Comparison of ENCODE assay signal across 10 mouse cellular contexts in genomic region chr2:35832742-35833425, GRCm38 (mm10).
DNase-seq lines count a peak whose midpoint lies in the region; ATAC-seq lines count a peak whose summit lies in the region.
"Had no signal": no experiment of that assay in that cellular context is flagged by ENCODE, and none has a peak within 500 bp of the region (broad histone marks: within the 10 kb centered on the region; RNA-seq: fewer than 3 reads in every experiment).

No protein-coding gene starts in this region.

- DNase-seq in urinary bladder, adult 18-20 months (ENCODE audit: low spot score in 2 of 2), result peak; percentile 20 to 48
- DNase-seq in urinary bladder, postnatal 10 days (ENCODE audit: low spot score), result no peak
- peak; percentile 78 to 90 for DNase-seq in kidney, postnatal 25 days
- DNase-seq in urinary bladder, postnatal 36 days (ENCODE audit: low spot score in 2 of 2), result peak; percentile 22 to 30
- DNase-seq in left cerebral cortex, postnatal 14 days (ENCODE audit: low spot score in 2 of 2), result no peak
- no peak for DNase-seq in cerebellum, adult 18-20 months

- intact Hi-C loops in left cerebral cortex, postnatal 14 days (cut with DNase I), result no loop called here

- 0 out of 2 replicates have a peak overlapping the region, but pooled peaks have one; percentile 6 for H3K4me2 ChIP-seq in heart, embryonic 14.5 days (ENCODE audit: low read length)
- no peak overlapping the region for H3K4me2 ChIP-seq in midbrain, embryonic 16.5 days (ENCODE audit: low read length)
- H3K4me2 ChIP-seq: embryonic facial prominence, embryonic 12.5 days; hindbrain, embryonic 15.5 days had no signal

- no peak overlapping the region for H3K9ac ChIP-seq in heart, embryonic 14.5 days (ENCODE audit: low read length)
- no peak overlapping the region for H3K9ac ChIP-seq in midbrain, embryonic 16.5 days (ENCODE audit: low read depth, low read length)
- H3K9ac ChIP-seq: embryonic facial prominence, embryonic 12.5 days; hindbrain, embryonic 15.5 days had no signal

- no peaks in the 10 kb centered on the region for H3K36me3 ChIP-seq in heart, embryonic 14.5 days (ENCODE audit: control insufficient read depth, insufficient read depth, low read length)
- H3K36me3 ChIP-seq in midbrain, embryonic 16.5 days (ENCODE audit: control insufficient read depth, insufficient read depth, low read length), result no peaks in the 10 kb centered on the region
- H3K36me3 ChIP-seq: embryonic facial prominence, embryonic 12.5 days; hindbrain, embryonic 15.5 days had no signal

- ATAC-seq in heart, embryonic 14.5 days (ENCODE audit: insufficient number of reproducible peaks, insufficient read depth, low FRiP score, low read depth), result peak; percentile 72; the same call in 1 of the 2 replicates
- ATAC-seq in midbrain, embryonic 16.5 days, result no peak

- WGBS in heart, embryonic 14.5 days, result 3% methylated on average over 11 of the region's 11 CpGs
- WGBS in midbrain, embryonic 16.5 days, result 63% methylated on average over 11 of the region's 11 CpGs

- H3K27ac ChIP-seq in heart, embryonic 14.5 days (replicated peaks in 1 of 2; ENCODE audit: control insufficient read depth in 1 of 2, insufficient read depth in 1 of 2, low read depth in 2 of 2, low read length in 2 of 2), result no peak overlapping the region; a peak in 2 of 4 replicates
- no peak overlapping the region for H3K27ac ChIP-seq in midbrain, embryonic 16.5 days (ENCODE audit: low read length)
- H3K27ac ChIP-seq: embryonic facial prominence, embryonic 12.5 days; hindbrain, embryonic 15.5 days had no signal

- H3K27me3 ChIP-seq in heart, embryonic 14.5 days (ENCODE audit: control insufficient read depth, insufficient read depth, low read length), result no peaks in the 10 kb centered on the region
- H3K27me3 ChIP-seq in midbrain, embryonic 16.5 days (ENCODE audit: control insufficient read depth, insufficient read depth, low read depth, low read length), result no peaks in the 10 kb centered on the region
- H3K27me3 ChIP-seq: embryonic facial prominence, embryonic 12.5 days; hindbrain, embryonic 15.5 days had no signal

- no peak overlapping the region for H3K4me3 ChIP-seq in heart, embryonic 14.5 days (ENCODE audit: control insufficient read depth in 1 of 2, insufficient read depth in 1 of 2, low read depth in 1 of 2, low read length in 2 of 2)
- no peak overlapping the region for H3K4me3 ChIP-seq in midbrain, embryonic 16.5 days (ENCODE audit: low read depth, low read length)
- H3K4me3 ChIP-seq: embryonic facial prominence, embryonic 12.5 days; hindbrain, embryonic 15.5 days had no signal

- peaks cover 14% of the 10 kb centered on the region for H3K9me3 ChIP-seq in heart, embryonic 14.5 days (ENCODE audit: control insufficient read depth, low read length)
- no peaks in the 10 kb centered on the region for H3K9me3 ChIP-seq in midbrain, embryonic 16.5 days (replicated peaks; ENCODE audit: control insufficient read depth, low read length, poor library complexity, severe bottlenecking)
- H3K9me3 ChIP-seq: embryonic facial prominence, embryonic 12.5 days; hindbrain, embryonic 15.5 days had no signal

- peaks cover 22 to 30% of the 10 kb centered on the region in 2 experiments for H3K4me1 ChIP-seq in heart, embryonic 14.5 days (ENCODE audit: control insufficient read depth in 2 of 2, insufficient read depth in 2 of 2, low read length in 2 of 2)
- no peaks in the 10 kb centered on the region for H3K4me1 ChIP-seq in midbrain, embryonic 16.5 days (ENCODE audit: control insufficient read depth, insufficient read depth, low read length)

Comparison
In these comparisons a context has a peak if more than half of its experiments do, and no peak if none do; other contexts are left out.
1. DNase-seq: peak in urinary bladder, adult 18-20 months (2 of 2), kidney, postnatal 25 days (2 of 2) and urinary bladder, postnatal 36 days (2 of 2); none in urinary bladder, postnatal 10 days (single experiment), left cerebral cortex, postnatal 14 days (0 of 2) and cerebellum, adult 18-20 months (0 of 2).